Mouse (Mus musculus) frontal cortex, postnatal 10 days (tissue): ENCODE data around the gene Pdcd7.
A peak's percentile ranks its signal among the peaks of the same experiment; 100 is the strongest.

Experiments used
- DNase-seq, 2 experiments: peaks; one replicate each; pipeline ENCODE4 v3.0.0; 2022; ENCODE audit warnings: low spot score in 2 of 2, mixed read lengths in 1 of 2

Pdcd7 gene

GRCm38 (mm10) chr9:65398279-65398678, 52.4 kb downstream of the Pdcd7 start, which contains the start of gene Rasl12:
TSS of gene Rasl12 (plus strand) at chr9:65398506.
- peak in 1 of 2 experiments; percentile 52 for DNase-seq

GRCm38 (mm10) chr9:65399934-65400333, 54.0 kb downstream of the Pdcd7 start:
- DNase-seq = no peak

- peak; percentile 56 to 63 for DNase-seq
Observed at GRCm38 (mm10) chr9:65404331-65405183, 58.7 kb downstream of the Pdcd7 start.

- no peak for DNase-seq
Observed at GRCm38 (mm10) chr9:65405184-65405449, 59.2 kb downstream of the Pdcd7 start.

GRCm38 (mm10) chr9:65407327-65407726, 61.4 kb downstream of the Pdcd7 start:
- no peak for DNase-seq

GRCm38 (mm10) chr9:65407861-65408260, 62.0 kb downstream of the Pdcd7 start:
- DNase-seq = no peak

- DNase-seq = no peak
Observed at GRCm38 (mm10) chr9:65408871-65409295, 63.0 kb downstream of the Pdcd7 start.
